Mouse (Mus musculus) left cerebral cortex, postnatal 4 days (tissue): ENCODE data around the gene Sh2b3. TPM values are rescaled to one million over a fixed set of nuclear protein-coding genes. Genes with fewer than 3 reads are reported as not detected.
A peak's percentile ranks its signal among the peaks of the same experiment; 100 is the strongest.

Experiments used
- DNase-seq: peaks from one replicate; pipeline ENCODE4 v3.0.0-alpha.2; 2022
- intact Hi-C: fragments of 180-260 bp; cut with DNase I; formaldehyde crosslinking; loops from one replicate; pipeline ENCODE4 v1.15.1; 2025
- microRNA-seq: library from miRNA; unstranded; fragments of <30 nt; microRNA quantifications from one replicate; pipeline ENCODE4 v1.2.0, GENCODE M21; 2022
- total RNA-seq, 2 experiments: library from RNA; stranded (reverse); gene quantifications; 2 replicates each; pipeline ENCODE4 v1.2.3; 2021

The Sh2b3 gene
- total RNA-seq, 2 experiments from 2014 or later = 13.3 to 13.4 TPM

DNA sequence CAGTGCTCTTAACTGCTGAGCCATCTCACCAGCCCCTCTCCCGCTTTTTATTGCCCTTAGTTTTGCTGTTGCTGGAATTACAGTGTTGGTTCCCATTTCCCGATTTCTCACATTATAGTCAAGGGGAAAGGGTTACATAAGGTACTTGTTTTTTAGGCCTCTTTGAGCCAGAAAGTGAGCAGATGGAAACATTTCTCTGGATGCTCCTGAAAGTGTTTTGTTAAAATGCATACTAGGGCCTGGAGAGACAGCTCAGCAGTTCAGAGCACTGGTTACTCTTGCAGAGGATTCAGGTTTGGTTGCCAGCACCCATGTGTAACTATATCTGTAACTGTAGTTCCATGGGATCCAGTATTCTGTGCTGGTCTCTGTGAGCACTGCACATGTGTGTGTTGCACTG, 29.2 kb downstream of the Sh2b3 start:
- DNase-seq = no peak
- intact Hi-C loops = no loop called here

DNA sequence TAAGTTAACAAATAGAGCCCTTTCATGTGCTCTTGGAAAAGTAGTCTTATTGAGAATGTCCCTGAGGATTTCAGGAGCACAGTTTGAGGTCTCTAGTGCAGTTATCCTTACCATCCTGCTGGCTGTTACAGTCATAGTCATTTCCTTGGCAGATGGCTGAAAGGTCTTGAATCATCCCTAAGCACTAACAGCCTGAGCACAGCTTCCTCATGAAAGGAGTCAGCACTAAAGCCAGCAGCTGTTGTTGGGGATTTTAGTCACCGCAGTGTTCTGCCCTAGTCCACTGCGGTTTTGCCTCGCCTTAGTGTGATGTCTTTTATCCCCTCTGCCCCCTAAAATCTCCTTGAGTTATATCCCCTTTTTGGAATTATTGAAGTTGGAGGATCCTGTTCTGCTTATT, 30.3 kb downstream of the Sh2b3 start:
- no peak for DNase-seq
- intact Hi-C loops = no loop called here

DNA sequence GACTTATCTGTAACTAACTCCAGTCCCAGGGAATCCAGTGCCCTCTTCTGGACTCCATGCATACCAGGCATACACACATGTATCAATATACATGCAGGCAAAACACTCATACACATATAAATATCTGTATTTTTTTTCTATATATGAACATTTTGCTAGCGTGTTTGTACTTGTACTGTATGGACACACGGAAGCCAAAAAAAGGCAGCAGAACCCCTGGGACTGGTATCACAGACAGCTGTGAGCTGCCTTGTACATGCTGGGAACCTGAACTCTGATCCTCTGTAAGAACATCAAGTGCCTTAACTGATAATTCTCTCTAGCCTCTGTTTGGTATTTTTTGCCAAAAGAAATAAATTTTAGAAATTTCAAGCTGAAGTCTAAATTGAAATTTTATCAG, 39.0 kb downstream of the Sh2b3 start:
- DNase-seq = no peak
- intact Hi-C loops = no loop called here

DNA sequence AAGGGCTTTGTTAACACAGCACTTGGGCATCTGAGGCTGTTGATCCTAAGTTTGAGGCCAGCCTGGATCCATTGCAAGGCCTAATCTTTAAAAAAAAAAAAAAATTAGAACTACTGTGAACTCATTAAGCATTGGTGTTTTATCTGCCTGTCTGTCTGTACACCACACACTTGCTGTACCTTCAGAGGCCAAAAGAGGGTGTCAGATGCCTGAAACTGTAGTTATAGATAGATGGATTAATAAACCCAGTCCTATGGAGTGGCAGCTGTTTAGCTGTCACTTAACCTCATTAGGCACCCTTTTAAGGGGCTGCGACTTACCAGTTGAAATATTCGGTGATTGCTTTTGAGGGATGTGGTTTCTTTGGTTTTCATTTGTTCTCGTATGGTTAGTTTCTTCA, 41.6 kb downstream of the Sh2b3 start:
- intact Hi-C loops = no loop called here
- no peak for DNase-seq

DNA sequence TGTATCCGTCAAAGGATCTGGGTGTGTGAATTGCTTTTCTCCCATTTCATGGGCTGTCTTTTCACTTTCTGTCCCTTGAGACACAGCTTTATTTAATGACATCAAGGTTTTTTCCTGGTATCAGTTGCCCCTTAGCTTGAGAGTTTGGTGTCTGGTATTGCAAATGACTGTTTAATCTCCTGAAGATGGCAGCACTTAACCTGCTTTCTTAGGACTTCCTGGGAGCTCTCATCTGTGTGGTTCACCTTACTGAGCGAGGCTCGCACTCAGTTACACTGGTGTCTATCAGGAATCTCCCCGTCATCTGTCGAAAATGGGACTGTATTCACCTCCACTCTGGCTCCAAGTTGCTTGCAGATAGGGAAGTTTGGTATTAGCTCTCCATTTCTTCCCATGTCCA, 46.4 kb downstream of the Sh2b3 start:
- no peak for DNase-seq
- intact Hi-C loops = no loop called here

DNA sequence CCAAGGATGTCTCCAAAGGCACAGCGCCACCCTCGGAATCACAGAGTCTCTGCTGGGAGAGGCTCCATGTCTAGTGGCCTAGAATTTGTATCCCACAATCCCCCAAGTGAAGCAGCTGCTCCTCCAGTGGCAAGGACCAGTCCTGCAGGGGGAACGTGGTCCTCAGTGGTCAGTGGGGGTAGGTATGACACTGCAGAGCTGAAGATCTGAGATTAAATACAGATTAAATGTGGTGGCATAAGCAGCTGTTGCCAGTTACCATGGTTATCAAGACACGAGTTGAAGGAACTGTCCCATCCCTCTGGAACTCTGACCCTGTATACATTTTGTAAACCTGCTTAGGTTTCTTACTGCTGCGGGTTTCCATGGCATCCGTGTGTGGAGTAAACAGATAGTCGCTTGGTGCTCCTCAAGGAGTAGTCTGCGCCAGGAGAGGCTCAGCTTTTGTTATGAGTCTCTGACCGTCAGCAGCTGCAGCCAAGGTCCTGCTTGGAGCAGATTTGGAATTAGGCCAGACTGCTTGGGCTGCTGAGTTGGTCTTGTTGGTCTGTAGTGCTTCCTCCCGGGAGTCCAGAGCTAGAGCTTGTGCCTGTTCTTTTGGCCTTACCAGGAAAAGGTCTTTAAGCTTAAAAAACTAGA, 53.5 kb downstream of the Sh2b3 start:
- peak; percentile 43 for DNase-seq
- intact Hi-C loops = no loop called here

DNA sequence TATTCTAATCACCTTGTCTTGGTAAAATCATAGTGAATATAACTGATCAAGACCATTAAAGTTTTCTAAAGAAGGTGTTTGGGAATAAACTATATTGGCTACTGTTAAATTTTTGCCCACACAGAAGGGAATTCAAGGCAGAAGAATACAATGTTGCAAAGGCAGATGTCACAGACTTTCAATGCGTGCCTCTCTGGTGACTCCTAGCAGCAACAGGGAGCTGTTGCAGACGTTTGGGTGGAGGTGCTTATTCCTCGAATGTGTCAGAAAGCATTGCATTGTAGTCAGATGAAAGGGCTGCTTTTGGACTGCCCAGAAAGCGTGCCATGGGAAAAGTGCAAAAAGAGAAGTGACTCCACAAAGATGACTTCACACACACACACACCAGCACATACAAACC, 55.0 kb downstream of the Sh2b3 start:
- intact Hi-C loops = no loop called here
- no peak for DNase-seq

DNA sequence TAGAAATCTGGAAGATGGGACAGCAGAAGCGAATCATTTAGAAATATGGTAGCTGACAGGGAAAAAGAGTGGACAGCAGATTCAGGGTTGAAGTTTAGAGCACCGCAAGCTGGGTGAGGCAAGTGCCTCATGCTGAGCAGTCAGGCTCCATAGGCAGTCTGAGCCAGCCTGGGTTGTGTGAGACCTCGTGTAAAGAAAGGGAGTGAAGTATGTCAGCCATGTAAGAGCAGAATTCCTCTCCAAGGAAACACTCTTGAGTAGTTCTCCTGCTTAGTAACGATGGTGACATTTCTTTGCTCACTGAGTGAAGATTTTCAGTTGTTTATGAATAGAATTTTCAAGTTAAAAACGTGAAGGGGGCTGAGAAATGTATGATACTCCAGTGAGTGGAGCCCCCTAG, 57.3 kb downstream of the Sh2b3 start:
- intact Hi-C loops = no loop called here
- DNase-seq = no peak

DNA sequence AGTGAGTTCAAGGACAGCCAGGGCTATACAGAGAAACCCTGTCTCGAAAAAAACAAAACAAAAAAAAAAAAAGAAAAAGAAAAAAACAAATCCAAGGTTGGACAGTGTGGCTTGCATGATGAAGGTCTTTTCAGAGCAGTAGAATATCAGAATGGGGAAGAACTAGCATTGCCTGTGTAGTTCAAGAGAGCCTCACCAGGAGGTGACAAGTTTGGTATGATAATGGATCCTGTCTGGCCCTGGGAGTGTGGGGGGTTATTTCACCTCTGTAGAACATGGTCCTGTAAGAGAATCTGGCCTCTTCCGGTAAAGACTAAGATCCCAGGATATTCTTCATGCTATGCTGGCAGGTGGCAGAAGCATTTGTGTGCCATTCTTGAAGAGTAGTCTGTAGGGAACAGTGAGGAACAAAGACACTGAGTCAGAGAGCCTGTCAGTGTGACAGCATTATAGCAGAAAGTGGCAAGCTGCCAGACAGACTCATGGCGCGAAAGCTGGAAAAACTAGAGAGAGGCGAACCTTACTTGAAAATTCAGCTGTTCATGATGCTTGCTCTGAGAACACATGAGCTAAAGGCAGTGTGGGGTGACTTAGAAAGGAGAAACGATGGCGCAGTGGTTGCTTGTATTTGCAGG, 58.8 kb downstream of the Sh2b3 start:
- DNase-seq = peak; percentile 24
- intact Hi-C loops = no loop called here

DNA sequence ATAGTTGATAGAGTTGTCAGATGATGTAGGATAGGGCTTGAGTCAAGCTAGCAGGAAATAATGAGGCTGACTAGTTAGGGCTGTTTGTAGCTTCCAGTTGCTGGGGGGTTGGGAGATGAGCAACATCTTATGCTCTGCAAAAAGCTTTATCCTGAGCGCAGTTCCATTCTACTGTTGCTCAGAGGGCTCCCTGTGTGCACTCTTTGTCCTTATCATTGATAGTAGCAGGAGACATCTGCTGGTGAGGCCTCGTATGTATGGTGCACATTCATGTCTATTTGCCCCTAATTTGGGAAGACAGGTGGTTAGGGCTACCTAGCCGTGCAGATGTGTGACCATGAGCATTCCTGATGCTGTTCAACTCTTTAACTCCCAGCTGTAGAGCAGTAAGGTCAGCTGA, 65.8 kb downstream of the Sh2b3 start:
- intact Hi-C loops = no loop called here
- DNase-seq = no peak

DNA sequence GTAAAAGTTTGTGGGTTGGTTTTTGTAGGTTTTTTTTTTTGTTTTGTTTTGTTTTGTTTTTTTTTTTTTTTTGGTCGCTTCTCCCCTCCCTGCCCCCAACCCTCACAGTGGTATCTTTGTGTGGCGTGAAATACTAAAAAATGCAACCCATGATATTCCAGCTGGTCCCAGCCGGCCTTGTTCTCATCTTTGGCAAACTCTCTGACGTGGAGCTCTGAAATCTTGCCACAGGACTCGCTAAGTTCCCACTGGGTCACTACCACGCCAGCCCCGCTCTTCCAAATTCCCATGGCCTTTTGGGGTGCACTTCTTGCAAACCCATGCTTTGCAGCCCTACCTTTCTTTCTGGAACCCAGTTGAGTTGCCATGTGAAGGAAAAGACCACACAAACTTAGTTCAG, 67.6 kb downstream of the Sh2b3 start:
- intact Hi-C loops = no loop called here
- DNase-seq = peak; percentile 6

DNA sequence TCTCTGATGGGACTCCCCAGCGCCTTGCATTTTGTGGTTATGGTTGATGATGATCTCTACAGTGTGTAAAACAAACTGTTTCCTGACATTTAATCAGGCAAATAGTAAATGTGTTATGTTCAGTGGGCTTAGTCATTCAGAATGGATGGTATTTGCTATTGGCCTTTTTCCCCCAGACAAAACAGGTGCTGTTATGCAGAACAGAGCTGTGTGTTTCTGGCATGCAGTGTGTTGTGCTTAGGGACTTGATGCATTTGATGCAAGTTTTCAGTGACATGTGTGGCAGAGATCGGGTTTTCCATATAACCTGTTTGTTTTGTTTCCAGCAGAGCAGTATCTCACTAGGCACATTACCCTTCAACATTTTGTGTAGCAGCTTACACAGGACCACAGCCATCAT, 69.9 kb downstream of the Sh2b3 start:
- intact Hi-C loops = no loop called here

DNA sequence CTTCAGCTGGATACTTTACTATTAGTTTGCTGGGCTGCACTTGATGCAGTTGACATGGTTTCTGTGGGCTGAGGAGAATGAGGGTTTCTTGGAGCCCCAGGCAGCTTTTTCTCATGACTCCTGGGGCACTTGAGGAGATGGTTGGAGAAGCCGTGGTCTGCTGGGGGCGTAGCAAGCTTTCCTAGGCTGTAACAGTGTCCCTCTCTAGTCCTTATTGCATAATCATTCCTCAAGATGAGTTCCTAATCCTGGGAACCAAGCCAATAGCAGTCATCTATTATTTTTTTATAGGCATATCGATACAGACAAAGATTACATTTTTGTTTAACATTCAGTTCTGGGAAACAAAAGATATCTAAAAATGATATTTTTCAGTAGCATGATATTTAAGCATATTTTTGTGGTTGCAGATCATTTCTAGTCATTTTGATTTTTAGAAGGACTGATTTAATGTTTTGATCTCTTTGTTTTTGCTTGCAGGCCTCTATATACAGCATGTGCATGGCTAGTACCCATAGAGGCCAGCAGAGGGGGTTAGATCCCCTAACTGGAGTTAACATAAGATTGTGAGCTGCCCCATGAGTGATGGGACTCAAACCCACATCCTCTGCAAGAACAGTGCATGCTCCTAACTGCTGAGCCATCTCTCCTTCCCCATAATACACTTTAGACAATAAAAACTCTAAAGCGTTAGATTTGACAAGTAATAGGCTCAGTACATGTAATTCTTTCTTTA, 71.2 kb downstream of the Sh2b3 start:
- no peak for DNase-seq
- intact Hi-C loops = no loop called here

More for the DNA sequence above, 69.9 kb downstream of the Sh2b3 start:
- no peak for DNase-seq

Small RNA genes lying within 50 kb of the gene (microRNA-seq; reads per million reads assigned to microRNA genes)
- gene Mir7031 = 1.5 reads per million

Other genes with a start within 250 kb of the Sh2b3 start
- gene Aldh2, start 243.8 kb downstream of the Sh2b3 start, total RNA-seq = 10 to 100 TPM; 87.4 to 90.9 TPM
- 1 to 10 TPM; 3.7 TPM for gene Acad12, start 218.7 kb downstream of the Sh2b3 start, total RNA-seq
- 1 to 10 TPM; 2.2 to 2.5 TPM for gene Acad10, start 177.1 kb downstream of the Sh2b3 start, total RNA-seq
- gene Brap, start 177.1 kb downstream of the Sh2b3 start, total RNA-seq = 10 to 100 TPM; 45.3 to 47.4 TPM
- 100 to 1,000 TPM; 250 to 271 TPM for gene Atxn2, start 126.3 kb downstream of the Sh2b3 start, total RNA-seq
- gene Pheta1, start 11.3 kb upstream of the Sh2b3 start, total RNA-seq = 10 to 100 TPM; 19.4 to 19.9 TPM
- gene Cux2, start 212.5 kb upstream of the Sh2b3 start, total RNA-seq = 100 to 1,000 TPM; 182 to 239 TPM